Mouse (Mus musculus) bone marrow, adult 2 months (tissue): ENCODE results near the gene Galnt3.

Experiments
- CTCF ChIP-seq: fragments of 200-500 bp; IDR thresholded peaks from 2 replicates; pipeline ENCODE4 v1.5.1; 2011; ENCODE audit warnings: low read length, control low read depth; ENCODE audit not compliant: control insufficient read depth, insufficient read depth
- POLR2A ChIP-seq: fragments of 200-500 bp; IDR thresholded peaks from 2 replicates; pipeline ENCODE4 v1.6.1; 2011; ENCODE audit warnings: low read depth, mild to moderate bottlenecking, control low read depth, low read length, borderline replicate concordance; ENCODE audit not compliant: control insufficient read depth

- no peak for TF ChIP-seq CTCF
- TF ChIP-seq POLR2A: no peak
These were observed 83.4 kb downstream of the Galnt3 start for GRCm38 (mm10) chr2:66041203-66041916.
